Mouse (Mus musculus) MEL (cell line): Measurements from ENCODE around the gene Cpeb2.

ENCODE experiments used
- CTCF ChIP-seq, 3 experiments: IDR thresholded peaks in 2 of 3; conservative IDR thresholded peaks in 1 of 3; 2 replicates each; pipeline ENCODE4 v1.5.1; 2011 to 2012; ENCODE audit warnings: low read length in 3 of 3, low read depth in 2 of 3, mild to moderate bottlenecking in 2 of 3, improper control_type of control experiment in 1 of 3, inconsistent platforms in 1 of 3, mixed read lengths in 1 of 3, moderate library complexity in 1 of 3; ENCODE audit not compliant: control insufficient read depth in 1 of 3, insufficient read depth in 1 of 3, poor library complexity in 1 of 3, severe bottlenecking in 1 of 3
- KAT2A ChIP-seq: conservative IDR thresholded peaks from 2 replicates; pipeline ENCODE4 v1.6.1; 2012; ENCODE audit warnings: low read depth, low read length, improper control_type of control experiment, inconsistent platforms
- TAL1 ChIP-seq: IDR thresholded peaks from 2 replicates; pipeline ENCODE4 v1.6.1; 2012; ENCODE audit warnings: mild to moderate bottlenecking, inconsistent platforms, low read length, moderate library complexity, mixed read lengths
- USF1 ChIP-seq: IDR thresholded peaks from 2 replicates; pipeline ENCODE4 v1.6.1; 2014; ENCODE audit warnings: low read depth, mild to moderate bottlenecking, inconsistent platforms, low read length, improper control_type of control experiment, moderate library complexity
- ZKSCAN1 ChIP-seq: IDR thresholded peaks from 2 replicates; pipeline ENCODE4 v1.6.1; 2012; ENCODE audit warnings: low read depth, mild to moderate bottlenecking, inconsistent platforms, low read length, improper control_type of control experiment, moderate library complexity

GRCm38 (mm10) chr5:43297459-43297858 lies 64.5 kb downstream of the Cpeb2 start:
- TF ChIP-seq KAT2A (no peak), TAL1 (peak; percentile 26; the same call in 1 of the 2 replicates), USF1 (no peak), ZKSCAN1 (no peak), CTCF (IDR thresholded peaks at IDR 0.05 in 2 of 3, conservative IDR thresholded peaks at IDR 0.05 in 1 of 3; ENCODE audit: control insufficient read depth in 1 of 3, insufficient read depth in 1 of 3, low read depth in 2 of 3, low read length in 3 of 3, poor library complexity in 1 of 3, severe bottlenecking in 1 of 3) (no peak)
